Mouse (Mus musculus): ENCODE data around the gene St5. TPM values are rescaled to one million over a fixed set of nuclear protein-coding genes. Genes with fewer than 3 reads are reported as not detected.

Gene St5
- polyA plus RNA-seq, 1 experiment = 21.7 TPM

GRCm38 (mm10) chr7:109636086-109636792 is 67.2 kb downstream of the St5 start:
- 85% methylated on average over 8 of the region's 8 CpGs for WGBS
- no peak for DNase-seq
- Histone ChIP-seq H3K36me3 (ENCODE audit: control insufficient read depth, insufficient read depth, low read length) (no peaks in the 10 kb centered on the region), H3K4me1 (replicated peaks; ENCODE audit: control insufficient read depth, insufficient read depth, low read length) (no peaks in the 10 kb centered on the region), H3K27me3 (ENCODE audit: control insufficient read depth, insufficient read depth, low read length) (no peaks in the 10 kb centered on the region), H3K4me3 (ENCODE audit: control insufficient read depth, insufficient read depth, low read length) (no peak overlapping the region), H3K27ac (ENCODE audit: control insufficient read depth, insufficient read depth, low read length) (no peak overlapping the region)
- TF ChIP-seq POLR2A (IDR thresholded peaks at IDR 0.05; ENCODE audit: control insufficient read depth, extremely low read depth, insufficient read depth, low read length, poor library complexity) = no peak
- TF ChIP-seq CTCF (IDR thresholded peaks at IDR 0.05; ENCODE audit: borderline replicate concordance, control insufficient read depth, extremely low read depth, insufficient read depth, low read length, poor library complexity) = no peak

- Histone ChIP-seq H3K36me3 (ENCODE audit: control insufficient read depth, insufficient read depth, low read length) (no peaks in the 10 kb centered on the region), H3K27me3 (ENCODE audit: control insufficient read depth, insufficient read depth, low read length) (no peaks in the 10 kb centered on the region), H3K27ac (ENCODE audit: control insufficient read depth, insufficient read depth, low read length) (no peak overlapping the region), H3K4me3 (ENCODE audit: control insufficient read depth, insufficient read depth, low read length) (no peak overlapping the region), H3K4me1 (replicated peaks; ENCODE audit: control insufficient read depth, insufficient read depth, low read length) (no peaks in the 10 kb centered on the region)
- DNase-seq = no peak
- TF ChIP-seq POLR2A (IDR thresholded peaks at IDR 0.05; ENCODE audit: control insufficient read depth, extremely low read depth, insufficient read depth, low read length, poor library complexity) = no peak
- no peak for TF ChIP-seq CTCF (IDR thresholded peaks at IDR 0.05; ENCODE audit: borderline replicate concordance, control insufficient read depth, extremely low read depth, insufficient read depth, low read length, poor library complexity)
- 93% methylated on average over 15 of the region's 15 CpGs for WGBS
Observed at GRCm38 (mm10) chr7:109633404-109634085, 69.9 kb downstream of the St5 start.

GRCm38 (mm10) chr7:109631330-109631729 is 72.1 kb downstream of the St5 start:
- no peak overlapping the region for H3K27ac ChIP-seq (ENCODE audit: control insufficient read depth, insufficient read depth, low read length)
- DNase-seq = no peak
- TF ChIP-seq POLR2A (IDR thresholded peaks at IDR 0.05; ENCODE audit: control insufficient read depth, extremely low read depth, insufficient read depth, low read length, poor library complexity) (no peak), CTCF (IDR thresholded peaks at IDR 0.05; ENCODE audit: borderline replicate concordance, control insufficient read depth, extremely low read depth, insufficient read depth, low read length, poor library complexity) (no peak)
- WGBS = 87% methylated on average over 6 of the region's 6 CpGs
- no peaks in the 10 kb centered on the region for H3K4me1 ChIP-seq (replicated peaks; ENCODE audit: control insufficient read depth, insufficient read depth, low read length)
- H3K36me3 ChIP-seq (ENCODE audit: control insufficient read depth, insufficient read depth, low read length) = no peaks in the 10 kb centered on the region
- no peak overlapping the region for H3K4me3 ChIP-seq (ENCODE audit: control insufficient read depth, insufficient read depth, low read length)
- no peaks in the 10 kb centered on the region for H3K27me3 ChIP-seq (ENCODE audit: control insufficient read depth, insufficient read depth, low read length)

- H3K36me3 ChIP-seq (ENCODE audit: control insufficient read depth, insufficient read depth, low read length) = no peaks in the 10 kb centered on the region
- no peak overlapping the region for H3K4me3 ChIP-seq (ENCODE audit: control insufficient read depth, insufficient read depth, low read length)
- H3K27me3 ChIP-seq (ENCODE audit: control insufficient read depth, insufficient read depth, low read length) = no peaks in the 10 kb centered on the region
- WGBS = 85% methylated on average over 7 of the region's 7 CpGs
- no peak overlapping the region for H3K27ac ChIP-seq (ENCODE audit: control insufficient read depth, insufficient read depth, low read length)
- DNase-seq = no peak
- H3K4me1 ChIP-seq (replicated peaks; ENCODE audit: control insufficient read depth, insufficient read depth, low read length) = no peaks in the 10 kb centered on the region
- no peak for TF ChIP-seq CTCF (IDR thresholded peaks at IDR 0.05; ENCODE audit: borderline replicate concordance, control insufficient read depth, extremely low read depth, insufficient read depth, low read length, poor library complexity)
- TF ChIP-seq POLR2A (IDR thresholded peaks at IDR 0.05; ENCODE audit: control insufficient read depth, extremely low read depth, insufficient read depth, low read length, poor library complexity) = no peak
Observed at GRCm38 (mm10) chr7:109629871-109630778, 73.3 kb downstream of the St5 start.

- DNase-seq = no peak
- Histone ChIP-seq H3K36me3 (ENCODE audit: control insufficient read depth, insufficient read depth, low read length) (no peaks in the 10 kb centered on the region), H3K4me1 (replicated peaks; ENCODE audit: control insufficient read depth, insufficient read depth, low read length) (no peaks in the 10 kb centered on the region), H3K27me3 (ENCODE audit: control insufficient read depth, insufficient read depth, low read length) (no peaks in the 10 kb centered on the region), H3K27ac (ENCODE audit: control insufficient read depth, insufficient read depth, low read length) (no peak overlapping the region), H3K4me3 (ENCODE audit: control insufficient read depth, insufficient read depth, low read length) (no peak overlapping the region)
- WGBS = 84% methylated on average over 9 of the region's 9 CpGs
- TF ChIP-seq POLR2A (IDR thresholded peaks at IDR 0.05; ENCODE audit: control insufficient read depth, extremely low read depth, insufficient read depth, low read length, poor library complexity) (no peak), CTCF (IDR thresholded peaks at IDR 0.05; ENCODE audit: borderline replicate concordance, control insufficient read depth, extremely low read depth, insufficient read depth, low read length, poor library complexity) (no peak)
Observed at GRCm38 (mm10) chr7:109628935-109629609, 74.3 kb downstream of the St5 start.

- Histone ChIP-seq H3K27ac (ENCODE audit: control insufficient read depth, insufficient read depth, low read length) (no peak overlapping the region), H3K36me3 (ENCODE audit: control insufficient read depth, insufficient read depth, low read length) (no peaks in the 10 kb centered on the region), H3K4me3 (ENCODE audit: control insufficient read depth, insufficient read depth, low read length) (no peak overlapping the region), H3K4me1 (replicated peaks; ENCODE audit: control insufficient read depth, insufficient read depth, low read length) (no peaks in the 10 kb centered on the region), H3K27me3 (ENCODE audit: control insufficient read depth, insufficient read depth, low read length) (no peaks in the 10 kb centered on the region)
- WGBS = 98% methylated on average over 2 of the region's 2 CpGs
- DNase-seq = no peak
- no peak for TF ChIP-seq CTCF (IDR thresholded peaks at IDR 0.05; ENCODE audit: borderline replicate concordance, control insufficient read depth, extremely low read depth, insufficient read depth, low read length, poor library complexity)
Observed at GRCm38 (mm10) chr7:109627851-109628250, 75.6 kb downstream of the St5 start.
